Mouse (Mus musculus) T-helper 1 cell (primary cell): Measurements from ENCODE around the gene Ccnj.

Experiments
- in situ Hi-C: fragments of 300-600 bp; cut with MboI, MseI; formaldehyde crosslinking; loops from one replicate; pipeline ENCODE4 v1.15.1; 2025; ENCODE audit warnings: high pct_unique_total_duplicates

The Ccnj gene

GRCm38 (mm10) chr19:40830703-40831415 is at the start of gene Ccnj:
Gene Ccnj (plus strand): TSS chr19:40831279.
- in situ Hi-C loops, result no loop called here

- in situ Hi-C loops, result no loop called here
These were observed 42.9 kb upstream of the Ccnj start for GRCm38 (mm10) chr19:40788004-40788714.

- in situ Hi-C loops, result no loop called here
These were observed 42.4 kb upstream of the Ccnj start for GRCm38 (mm10) chr19:40788715-40789084.

- in situ Hi-C loops, result no loop called here
These were observed 25.8 kb upstream of the Ccnj start for GRCm38 (mm10) chr19:40805176-40805737.

- in situ Hi-C loops, result no loop called here
These were observed 21.2 kb upstream of the Ccnj start for GRCm38 (mm10) chr19:40809858-40810257.

- in situ Hi-C loops, result no loop called here
These were observed 19.2 kb upstream of the Ccnj start for GRCm38 (mm10) chr19:40811840-40812239.

- in situ Hi-C loops, result no loop called here
These were observed 18.3 kb upstream of the Ccnj start for GRCm38 (mm10) chr19:40812778-40813177.

GRCm38 (mm10) chr19:40813385-40813784 is 17.7 kb upstream of the Ccnj start:
- in situ Hi-C loops, result no loop called here

- in situ Hi-C loops, result no loop called here
These were observed 15.4 kb upstream of the Ccnj start for GRCm38 (mm10) chr19:40815645-40816183.

GRCm38 (mm10) chr19:40817901-40818532 is 13.1 kb upstream of the Ccnj start:
- in situ Hi-C loops, result no loop called here

GRCm38 (mm10) chr19:40818764-40819163 is 12.3 kb upstream of the Ccnj start:
- in situ Hi-C loops, result no loop called here

- in situ Hi-C loops, result no loop called here
These were observed 9.7 kb upstream of the Ccnj start for GRCm38 (mm10) chr19:40821306-40821825.

GRCm38 (mm10) chr19:40825636-40826035 is 5.4 kb upstream of the Ccnj start:
- in situ Hi-C loops, result no loop called here

GRCm38 (mm10) chr19:40826735-40827134 is 4.3 kb upstream of the Ccnj start:
- in situ Hi-C loops, result no loop called here

- in situ Hi-C loops, result no loop called here
These were observed 881 bp upstream of the Ccnj start for GRCm38 (mm10) chr19:40830198-40830597.

- in situ Hi-C loops, result no loop called here
These were observed 530 bp downstream of the Ccnj start for GRCm38 (mm10) chr19:40831416-40832201.

- in situ Hi-C loops, result no loop called here
These were observed 1.3 kb downstream of the Ccnj start for GRCm38 (mm10) chr19:40832361-40832760.

- in situ Hi-C loops, result no loop called here
These were observed 3.4 kb downstream of the Ccnj start for GRCm38 (mm10) chr19:40834436-40834835.

- in situ Hi-C loops, result loop anchor here (5.0 kb wide), 1 partner anchor 76 kb away; no protein-coding TSS in a partner anchor
These were observed 7.1 kb downstream of the Ccnj start for GRCm38 (mm10) chr19:40838205-40838604.

- in situ Hi-C loops, result no loop called here
These were observed 9.2 kb downstream of the Ccnj start for GRCm38 (mm10) chr19:40840303-40840702.

- in situ Hi-C loops, result no loop called here
These were observed 10.0 kb downstream of the Ccnj start for GRCm38 (mm10) chr19:40841083-40841482.
